Mouse (Mus musculus) intestine, embryonic 15.5 days (tissue): Measurements from ENCODE around the gene Prr14. TPM values are rescaled to one million over a fixed set of nuclear protein-coding genes. Genes with fewer than 3 reads are reported as not detected.

ENCODE experiments used
- ATAC-seq: fragments of 200-750 bp; cut with Nextera tagmentation; 2 replicates; pipeline ENCODE4 v1.8.0; 2017; ENCODE audit warnings: moderate TSS enrichment, moderate library complexity
- H3K27ac ChIP-seq: fragments of 300-500 bp; sonication (generic); 2 replicates; pipeline ENCODE4 v1.5.1; 2015; ENCODE audit warnings: mild to moderate bottlenecking, inconsistent platforms
- H3K27me3 ChIP-seq: fragments of 300-500 bp; sonication (generic); replicated peaks from 2 replicates; pipeline ENCODE4 v1.6.1; 2015; ENCODE audit warnings: inconsistent platforms
- H3K36me3 ChIP-seq: fragments of 300-500 bp; sonication (generic); 2 replicates; pipeline ENCODE4 v1.6.1; 2015; ENCODE audit warnings: inconsistent platforms
- H3K4me1 ChIP-seq: fragments of 300-500 bp; sonication (generic); replicated peaks from 2 replicates; pipeline ENCODE4 v1.6.1; 2015; ENCODE audit warnings: inconsistent platforms
- H3K4me2 ChIP-seq: fragments of 300-500 bp; sonication (generic); replicated peaks from 2 replicates; pipeline ENCODE4 v1.6.1; 2015; ENCODE audit warnings: mild to moderate bottlenecking, inconsistent platforms
- H3K4me3 ChIP-seq: fragments of 300-500 bp; sonication (generic); replicated peaks from 2 replicates; pipeline ENCODE4 v1.5.1; 2015; ENCODE audit warnings: inconsistent platforms
- H3K9ac ChIP-seq: fragments of 300-500 bp; sonication (generic); 2 replicates; pipeline ENCODE4 v1.6.1; 2015; ENCODE audit warnings: inconsistent platforms
- H3K9me3 ChIP-seq: fragments of 300-500 bp; sonication (generic); 2 replicates; pipeline ENCODE4 v1.6.1; 2016; ENCODE audit warnings: inconsistent platforms
- WGBS: fragments of 180-500 bp; shearing (Covaris S2); methylation state at CpG from one replicate; pipeline ENCODE4 v1.1.7; 2015; 5-methylcytosine and 5-hydroxymethylcytosine counted together
- polyA plus RNA-seq: library from polyadenylated mRNA; unstranded; fragments of >200 nt; fragmentation: Nextera tagmentation; extraction: Ambion mirVana; gene quantifications from 2 replicates; pipeline ENCODE4 v1.2.1, GENCODE M21; 2015

The Prr14 gene
- polyA plus RNA-seq, 1 experiment from 2014 or later = 37.4 TPM

GRCm38 (mm10) chr7:127516344-127516743 is 56.9 kb downstream of the Prr14 start:
- peaks cover 21% of the 10 kb centered on the region for H3K36me3 ChIP-seq
- no peak overlapping the region for H3K9ac ChIP-seq
- no peaks in the 10 kb centered on the region for H3K27me3 ChIP-seq
- H3K4me1 ChIP-seq = peaks cover 8% of the 10 kb centered on the region; the same call in 1 of the 2 replicates
- ATAC-seq = no peak
- H3K4me3 ChIP-seq = no peak overlapping the region
- WGBS = 95% methylated on average over 7 of the region's 7 CpGs
- H3K9me3 ChIP-seq = no peaks in the 10 kb centered on the region
- H3K27ac ChIP-seq = no peak overlapping the region
- no peak overlapping the region for H3K4me2 ChIP-seq

DNA sequence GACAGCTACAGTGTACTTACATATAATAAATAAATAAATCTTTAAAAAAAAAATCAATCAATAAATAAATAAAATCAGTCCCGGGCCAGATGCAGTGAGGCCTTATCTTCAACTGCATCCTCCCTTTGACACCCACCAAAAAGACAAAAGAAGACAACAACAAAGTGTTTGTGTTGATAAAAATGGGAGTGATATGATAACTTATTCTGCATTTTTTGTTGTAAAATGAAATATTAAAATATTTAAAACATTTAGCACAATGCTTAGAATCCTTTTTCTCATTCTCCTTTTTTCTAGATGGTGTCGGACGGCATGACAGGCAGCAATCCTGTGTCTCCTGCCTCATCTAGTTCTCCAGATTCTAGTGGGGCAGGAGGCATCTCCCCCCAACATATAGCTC is 59.9 kb downstream of the Prr14 start, which contains the start of gene Gm42715:
Gm42715 (plus strand) TSS at position 301 of the 400 bp plus-strand sequence.
- 94% methylated on average over 3 of the region's 3 CpGs for WGBS
- H3K9me3 ChIP-seq = no peaks in the 10 kb centered on the region
- no peak within 1 kb of the TSS for H3K27ac ChIP-seq
- no peak for ATAC-seq
- no peaks in the 10 kb centered on the region for H3K4me1 ChIP-seq
- H3K9ac ChIP-seq = no peak within 1 kb of the TSS
- H3K4me3 ChIP-seq = no peak within 1 kb of the TSS
- no peaks in the 10 kb centered on the region for H3K27me3 ChIP-seq
- peaks cover 38% of the 10 kb centered on the region for H3K36me3 ChIP-seq
- H3K4me2 ChIP-seq = no peak within 1 kb of the TSS

Other genes starting within 250 kb of the Prr14 start
- gene Zfp553, start 226.6 kb upstream of the Prr14 start, polyA plus RNA-seq = 24.7 and 27.5 TPM in 2 replicates
- 13.8 and 16.0 TPM in 2 replicates for gene Sept1, start 226.5 kb upstream of the Prr14 start, polyA plus RNA-seq
- gene Zfp771, start 215.3 kb upstream of the Prr14 start, polyA plus RNA-seq = 41.0 and 44.5 TPM in 2 replicates
- 216 and 219 TPM in 2 replicates for gene Dctpp1, start 198.9 kb upstream of the Prr14 start, polyA plus RNA-seq
- 205 and 233 TPM in 2 replicates for gene Sephs2, start 185.6 kb upstream of the Prr14 start, polyA plus RNA-seq
- gene Itgal, start 163.4 kb upstream of the Prr14 start, polyA plus RNA-seq = 2.0 and 2.5 TPM in 2 replicates
- 18.9 and 19.9 TPM in 2 replicates for gene Zfp768, start 114.0 kb upstream of the Prr14 start, polyA plus RNA-seq
- 10.5 and 11.5 TPM in 2 replicates for gene Zfp747, start 83.6 kb upstream of the Prr14 start, polyA plus RNA-seq
- 6.3 TPM in 2 replicates for gene 9130019O22Rik, start 72.4 kb upstream of the Prr14 start, polyA plus RNA-seq
- 8.0 and 9.3 TPM in 2 replicates for gene E430018J23Rik, start 66.0 kb upstream of the Prr14 start, polyA plus RNA-seq
- gene Zfp764, start 52.8 kb upstream of the Prr14 start, polyA plus RNA-seq = 7.5 and 8.3 TPM in 2 replicates
- 22.6 and 24.8 TPM in 2 replicates for gene Zfp688, start 37.5 kb upstream of the Prr14 start, polyA plus RNA-seq
- 5.6 and 5.9 TPM in 2 replicates for gene Zfp689, start 10.5 kb upstream of the Prr14 start, polyA plus RNA-seq
- 8.9 and 9.2 TPM in 2 replicates for gene Fbrs, start 19.6 kb downstream of the Prr14 start, polyA plus RNA-seq
- 37.6 and 37.9 TPM in 2 replicates for gene Srcap, start 52.4 kb downstream of the Prr14 start, polyA plus RNA-seq
- gene Gm42715, start 60.0 kb downstream of the Prr14 start, polyA plus RNA-seq = 11.5 and 12.3 TPM in 2 replicates
- 5.5 and 5.6 TPM in 2 replicates for gene Tmem265, start 101.8 kb downstream of the Prr14 start, polyA plus RNA-seq
- 34.3 TPM in 2 replicates for gene Phkg2, start 113.7 kb downstream of the Prr14 start, polyA plus RNA-seq
- 4.1 and 4.9 TPM in 2 replicates for gene Ccdc189, start 129.0 kb downstream of the Prr14 start, polyA plus RNA-seq
- 37.4 and 37.7 TPM in 2 replicates for gene Rnf40, start 129.2 kb downstream of the Prr14 start, polyA plus RNA-seq
- 8.8 and 9.4 TPM in 2 replicates for gene Zfp629, start 156.2 kb downstream of the Prr14 start, polyA plus RNA-seq
- gene Bcl7c, start 249.3 kb downstream of the Prr14 start, polyA plus RNA-seq = 48.1 and 52.8 TPM in 2 replicates